Mouse (Mus musculus): ENCODE measurements around the gene Tjp1. TPM values are rescaled to one million over a fixed set of nuclear protein-coding genes. Genes with fewer than 3 reads are reported as not detected.

Tjp1 gene
- polyA plus RNA-seq, 1 experiment, result 19.3 TPM

GRCm38 (mm10) chr7:65463438-65463837 is 64.1 kb downstream of the Tjp1 start:
- H3K79me3 ChIP-seq (ENCODE audit: low read depth), result no peaks in the 10 kb centered on the region
- no peaks in the 10 kb centered on the region for H3K79me2 ChIP-seq (ENCODE audit: control insufficient read depth, insufficient read depth)
- no peak overlapping the region for H3K4me3 ChIP-seq (ENCODE audit: insufficient read depth, poor library complexity, severe bottlenecking)
- H3K36me3 ChIP-seq (ENCODE audit: control insufficient read depth, insufficient read depth), result no peaks in the 10 kb centered on the region
- TF ChIP-seq MYOD1 (IDR thresholded peaks at IDR 0.05; ENCODE audit: control insufficient read depth, insufficient read length, low read depth) (peak; percentile 69), MAX (IDR thresholded peaks at IDR 0.05) (no peak)
- H3K27me3 ChIP-seq (ENCODE audit: control insufficient read depth, insufficient read depth, insufficient read length), result no peaks in the 10 kb centered on the region
- no peak overlapping the region for H3ac ChIP-seq (ENCODE audit: control insufficient read depth, insufficient read length, low read depth)

GRCm38 (mm10) chr7:65461412-65461811 is 66.2 kb downstream of the Tjp1 start:
- H3K36me3 ChIP-seq (ENCODE audit: control insufficient read depth, insufficient read depth), result no peaks in the 10 kb centered on the region

GRCm38 (mm10) chr7:65460196-65460595 is 67.4 kb downstream of the Tjp1 start:
- TF ChIP-seq USF1 (IDR thresholded peaks at IDR 0.05; ENCODE audit: low read depth), result no peak
- TF ChIP-seq FOSL1 (IDR thresholded peaks at IDR 0.05; ENCODE audit: insufficient read depth, low read length, poor library complexity, severe bottlenecking), result no peak
- no peak for TF ChIP-seq MYOD1 (IDR thresholded peaks at IDR 0.05; ENCODE audit: control insufficient read depth, insufficient read length, low read depth)
- TF ChIP-seq MYOG (IDR thresholded peaks at IDR 0.05; ENCODE audit: control insufficient read depth, extremely low read depth, insufficient read length), result no peak
- TF ChIP-seq MAX (IDR thresholded peaks at IDR 0.05), result no peak
- no peak for TF ChIP-seq CTCF (IDR thresholded peaks at IDR 0.05; ENCODE audit: control insufficient read depth, insufficient read depth, insufficient read length)
- no peak for TF ChIP-seq CEBPB (IDR thresholded peaks at IDR 0.05; ENCODE audit: low read depth)
- no peaks in the 10 kb centered on the region for H3K79me3 ChIP-seq (ENCODE audit: low read depth)
- H3K36me3 ChIP-seq (ENCODE audit: control insufficient read depth, insufficient read depth), result no peaks in the 10 kb centered on the region
- no peak overlapping the region for H3ac ChIP-seq (ENCODE audit: control insufficient read depth, insufficient read length, low read depth)
- no peaks in the 10 kb centered on the region for H3K79me2 ChIP-seq (ENCODE audit: control insufficient read depth, insufficient read depth)
- no peak overlapping the region for H3K4me3 ChIP-seq (ENCODE audit: insufficient read depth, poor library complexity, severe bottlenecking)
- H3K27me3 ChIP-seq (ENCODE audit: control insufficient read depth, insufficient read depth, insufficient read length), result no peaks in the 10 kb centered on the region

More at GRCm38 (mm10) chr7:65461412-65461811, 66.2 kb downstream of the Tjp1 start:
- no peaks in the 10 kb centered on the region for H3K79me3 ChIP-seq (ENCODE audit: low read depth)
- no peak overlapping the region for H3K4me3 ChIP-seq (ENCODE audit: insufficient read depth, poor library complexity, severe bottlenecking)
- TF ChIP-seq CEBPB (IDR thresholded peaks at IDR 0.05; ENCODE audit: low read depth), result no peak
- no peaks in the 10 kb centered on the region for H3K27me3 ChIP-seq (ENCODE audit: control insufficient read depth, insufficient read depth, insufficient read length)
- H3ac ChIP-seq (ENCODE audit: control insufficient read depth, insufficient read length, low read depth), result no peak overlapping the region
- no peaks in the 10 kb centered on the region for H3K79me2 ChIP-seq (ENCODE audit: control insufficient read depth, insufficient read depth)

- H3K79me3 ChIP-seq (ENCODE audit: low read depth), result no peaks in the 10 kb centered on the region
- H3ac ChIP-seq (ENCODE audit: control insufficient read depth, insufficient read length, low read depth), result no peak overlapping the region
- no peak for TF ChIP-seq MYOG (IDR thresholded peaks at IDR 0.05; ENCODE audit: control insufficient read depth, extremely low read depth, insufficient read length)
- TF ChIP-seq FOSL1 (IDR thresholded peaks at IDR 0.05; ENCODE audit: insufficient read depth, low read length, poor library complexity, severe bottlenecking), result no peak
- no peak for TF ChIP-seq CEBPB (IDR thresholded peaks at IDR 0.05; ENCODE audit: low read depth)
- TF ChIP-seq CTCF (IDR thresholded peaks at IDR 0.05; ENCODE audit: control insufficient read depth, insufficient read depth, insufficient read length), result no peak
- no peak for TF ChIP-seq USF1 (IDR thresholded peaks at IDR 0.05; ENCODE audit: low read depth)
- no peak overlapping the region for H3K4me3 ChIP-seq (ENCODE audit: insufficient read depth, poor library complexity, severe bottlenecking)
- no peaks in the 10 kb centered on the region for H3K36me3 ChIP-seq (ENCODE audit: control insufficient read depth, insufficient read depth)
- no peaks in the 10 kb centered on the region for H3K79me2 ChIP-seq (ENCODE audit: control insufficient read depth, insufficient read depth)
- no peaks in the 10 kb centered on the region for H3K27me3 ChIP-seq (ENCODE audit: control insufficient read depth, insufficient read depth, insufficient read length)
These were observed 71.5 kb downstream of the Tjp1 start for GRCm38 (mm10) chr7:65456031-65456430.

- H3K27me3 ChIP-seq (ENCODE audit: control insufficient read depth, insufficient read depth, insufficient read length), result no peaks in the 10 kb centered on the region
- no peak overlapping the region for H3ac ChIP-seq (ENCODE audit: control insufficient read depth, insufficient read length, low read depth)
- no peaks in the 10 kb centered on the region for H3K79me3 ChIP-seq (ENCODE audit: low read depth)
- H3K36me3 ChIP-seq (ENCODE audit: control insufficient read depth, insufficient read depth), result no peaks in the 10 kb centered on the region
- TF ChIP-seq FOSL1 (IDR thresholded peaks at IDR 0.05; ENCODE audit: insufficient read depth, low read length, poor library complexity, severe bottlenecking), result no peak
- TF ChIP-seq CEBPB (IDR thresholded peaks at IDR 0.05; ENCODE audit: low read depth), result no peak
- no peak for TF ChIP-seq CTCF (IDR thresholded peaks at IDR 0.05; ENCODE audit: control insufficient read depth, insufficient read depth, insufficient read length)
- TF ChIP-seq MAX (IDR thresholded peaks at IDR 0.05), result no peak
- no peak for TF ChIP-seq USF1 (IDR thresholded peaks at IDR 0.05; ENCODE audit: low read depth)
- TF ChIP-seq MYOD1 (IDR thresholded peaks at IDR 0.05; ENCODE audit: control insufficient read depth, insufficient read length, low read depth), result no peak
- no peak for TF ChIP-seq MYOG (IDR thresholded peaks at IDR 0.05; ENCODE audit: control insufficient read depth, extremely low read depth, insufficient read length)
- H3K79me2 ChIP-seq (ENCODE audit: control insufficient read depth, insufficient read depth), result no peaks in the 10 kb centered on the region
- no peak overlapping the region for H3K4me3 ChIP-seq (ENCODE audit: insufficient read depth, poor library complexity, severe bottlenecking)
These were observed 72.4 kb downstream of the Tjp1 start for GRCm38 (mm10) chr7:65455208-65455607.

- no peak overlapping the region for H3ac ChIP-seq (ENCODE audit: control insufficient read depth, insufficient read length, low read depth)
- H3K79me2 ChIP-seq (ENCODE audit: control insufficient read depth, insufficient read depth), result no peaks in the 10 kb centered on the region
- H3K79me3 ChIP-seq (ENCODE audit: low read depth), result no peaks in the 10 kb centered on the region
These were observed 73.3 kb downstream of the Tjp1 start for GRCm38 (mm10) chr7:65454269-65454668.

More at GRCm38 (mm10) chr7:65454269-65454668, 73.3 kb downstream of the Tjp1 start:
- H3K27me3 ChIP-seq (ENCODE audit: control insufficient read depth, insufficient read depth, insufficient read length), result no peaks in the 10 kb centered on the region
- H3K36me3 ChIP-seq (ENCODE audit: control insufficient read depth, insufficient read depth), result no peaks in the 10 kb centered on the region
- TF ChIP-seq MYOD1 (IDR thresholded peaks at IDR 0.05; ENCODE audit: control insufficient read depth, insufficient read length, low read depth) (peak; percentile 57), MYOG (IDR thresholded peaks at IDR 0.05; ENCODE audit: control insufficient read depth, extremely low read depth, insufficient read length) (no peak)
- no peak overlapping the region for H3K4me3 ChIP-seq (ENCODE audit: insufficient read depth, poor library complexity, severe bottlenecking)
